Mouse (Mus musculus) kidney, adult 9 months (tissue): ENCODE measurements at regions not wholly inside any gene's neighbourhood (a gene's known extent, or its start where the extent isn't known, plus 50 kb on each side); places are given as distances from the start of the nearest gene placed in this dataset.
"Not testable (repeated sequence)": the region's sequence is repeated elsewhere in the genome, so short reads cannot be mapped to it uniquely, and the experiment has no call there.

ENCODE experiments used
- DNase-seq: peaks from one replicate; pipeline ENCODE4 v3.0.0; 2022

DNA sequence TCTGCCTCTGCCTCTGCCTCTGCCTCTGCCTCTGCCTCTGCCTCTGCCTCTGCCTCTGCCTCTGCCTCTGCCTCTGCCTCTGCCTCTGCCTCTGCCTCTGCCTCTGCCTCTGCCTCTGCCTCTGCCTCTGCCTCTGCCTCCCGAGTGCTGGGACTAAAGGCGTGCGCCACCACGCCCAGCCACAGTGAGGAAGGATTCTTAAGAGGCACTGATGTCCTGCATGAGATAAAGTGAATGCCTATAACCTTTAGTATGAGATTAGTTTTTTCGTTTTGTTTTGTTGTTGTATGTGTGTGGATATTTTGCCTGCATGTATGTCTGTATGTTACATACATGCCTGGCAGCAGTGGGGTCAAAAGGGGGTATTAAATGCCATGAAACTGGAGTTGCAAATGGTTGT is 63.2 kb downstream of the Hlx start:
- not testable (repeated sequence) for DNase-seq

- no peak for DNase-seq
Measured at GRCm38 (mm10) chr1:184668428-184668827, 64.0 kb downstream of the Hlx start.

GRCm38 (mm10) chr1:184668022-184668421 is 64.4 kb downstream of the Hlx start:
- no peak for DNase-seq

DNA sequence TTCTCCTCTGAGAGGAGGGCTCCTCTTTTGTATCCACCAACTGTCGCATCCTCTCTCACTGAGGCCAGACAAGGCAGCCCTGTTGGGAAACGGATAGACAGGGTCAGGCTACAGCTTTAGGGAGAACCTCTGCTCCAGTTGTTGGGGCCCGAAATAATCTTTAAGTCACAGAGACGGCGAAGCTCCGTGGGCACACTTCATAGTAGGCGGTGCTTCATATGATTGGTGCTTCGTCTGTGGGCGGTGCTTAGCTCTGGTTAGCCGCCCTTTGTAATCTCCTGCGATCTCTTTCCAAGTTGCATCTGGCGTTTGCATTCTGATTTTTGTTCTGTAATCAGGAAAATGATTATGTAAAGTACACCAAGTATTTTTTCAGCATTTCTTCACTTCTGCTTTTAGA is 67.2 kb downstream of the Hlx start:
- no peak for DNase-seq

DNA sequence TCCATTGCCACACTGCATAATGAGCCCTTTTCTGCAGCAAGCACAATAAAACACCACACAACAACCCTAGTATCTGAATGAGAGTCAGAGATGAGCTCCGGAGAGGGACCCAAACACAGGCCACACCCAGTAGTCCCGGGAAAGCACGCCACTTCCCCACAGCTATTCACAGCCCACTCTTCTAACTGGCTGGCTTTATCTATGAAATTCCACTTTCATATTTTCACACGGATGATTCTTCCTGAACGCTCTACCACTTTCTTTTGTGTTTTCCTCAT is 68.4 kb downstream of the Hlx start:
- no peak for DNase-seq

DNA sequence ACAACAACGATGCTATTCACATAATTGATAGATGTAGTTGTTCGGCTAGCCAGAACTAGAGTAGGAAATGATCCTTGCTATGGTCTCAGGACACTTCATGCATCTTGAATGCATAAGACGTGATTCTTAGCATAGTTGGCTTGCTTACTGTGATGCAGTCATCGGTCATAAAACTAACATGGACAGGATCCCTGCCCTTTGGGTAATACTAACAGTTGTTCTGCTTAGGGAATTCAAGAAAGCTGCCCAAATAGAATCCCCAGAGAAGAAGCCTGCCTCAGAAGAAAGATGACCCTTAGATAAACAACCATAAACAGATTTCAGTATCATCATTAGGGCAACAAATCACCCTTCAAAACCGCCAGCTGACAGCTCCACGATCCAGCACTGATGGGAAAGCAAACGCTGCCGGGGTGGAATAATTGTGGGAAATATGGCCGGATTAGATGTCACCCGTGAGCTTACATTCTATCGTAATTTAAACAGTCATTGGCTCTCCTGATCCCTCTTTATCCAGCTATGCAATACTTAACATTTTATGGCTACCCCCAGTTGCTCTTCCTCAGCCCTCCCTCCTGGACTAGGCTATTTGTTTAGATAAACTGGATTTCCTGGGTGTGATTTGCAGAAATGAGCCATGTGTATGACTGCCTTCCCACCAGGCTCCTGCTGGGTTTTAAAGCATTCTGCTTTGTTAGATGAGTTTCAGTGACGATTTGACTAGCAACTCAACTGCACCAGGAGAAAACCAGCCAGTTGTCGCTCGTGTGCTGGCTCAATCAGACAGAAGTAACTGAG is 68.9 kb downstream of the Hlx start:
- no peak for DNase-seq

DNA sequence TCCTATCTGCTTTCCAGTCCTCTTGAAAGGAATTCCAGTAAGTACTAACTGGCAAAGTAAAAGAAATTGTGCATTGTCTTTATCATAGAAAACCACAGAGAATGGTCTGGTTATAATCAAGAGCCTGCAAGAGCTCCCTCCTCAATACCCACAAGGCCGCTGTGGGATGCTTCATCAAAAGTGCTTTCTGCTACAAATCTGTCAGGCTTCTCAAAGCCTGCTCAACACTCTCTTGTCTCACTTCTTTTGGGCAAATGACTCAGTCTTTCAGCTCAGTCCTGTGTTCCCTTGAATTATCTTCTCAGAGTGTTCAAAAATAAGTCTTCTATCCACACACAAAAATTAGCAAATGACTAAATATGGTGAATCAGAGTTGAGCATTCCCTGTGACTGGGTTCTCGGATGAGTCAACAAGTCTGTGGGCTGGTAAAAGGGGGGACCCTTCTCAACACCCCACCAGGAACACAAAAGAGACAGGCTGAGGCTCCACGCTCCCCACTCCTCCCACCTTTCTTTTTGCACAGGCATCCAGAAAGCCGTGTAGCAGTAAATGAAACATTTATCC is 81.8 kb downstream of the Hlx start:
- DNase-seq = no peak

GRCm38 (mm10) chr1:184647920-184648540 is 84.4 kb downstream of the Hlx start:
- DNase-seq = no peak

- no peak for DNase-seq
Measured at GRCm38 (mm10) chr1:184644767-184645598, 87.4 kb downstream of the Hlx start.

- no peak for DNase-seq
Measured at GRCm38 (mm10) chr1:184630695-184631475, 101.5 kb downstream of the Hlx start.

DNA sequence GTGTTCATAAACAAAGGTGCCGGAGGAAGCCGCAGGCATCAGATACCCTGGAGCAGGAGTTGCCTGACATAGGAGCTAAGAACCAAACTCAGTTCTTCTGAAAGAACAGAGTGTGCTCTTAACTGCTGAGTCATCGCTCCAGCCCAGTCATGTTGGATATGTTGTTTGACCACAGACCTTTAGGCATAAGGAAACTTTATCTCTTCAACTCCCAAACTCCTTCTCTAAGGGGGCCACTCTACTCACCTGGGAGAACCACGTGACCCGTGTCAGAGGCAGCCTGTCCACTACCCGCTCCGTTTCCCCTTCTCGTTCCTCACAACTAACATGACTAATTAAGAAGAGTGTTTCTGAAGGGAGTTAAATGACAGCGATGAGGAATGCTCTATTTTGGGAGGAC is 103.2 kb downstream of the Hlx start:
- DNase-seq = no peak

DNA sequence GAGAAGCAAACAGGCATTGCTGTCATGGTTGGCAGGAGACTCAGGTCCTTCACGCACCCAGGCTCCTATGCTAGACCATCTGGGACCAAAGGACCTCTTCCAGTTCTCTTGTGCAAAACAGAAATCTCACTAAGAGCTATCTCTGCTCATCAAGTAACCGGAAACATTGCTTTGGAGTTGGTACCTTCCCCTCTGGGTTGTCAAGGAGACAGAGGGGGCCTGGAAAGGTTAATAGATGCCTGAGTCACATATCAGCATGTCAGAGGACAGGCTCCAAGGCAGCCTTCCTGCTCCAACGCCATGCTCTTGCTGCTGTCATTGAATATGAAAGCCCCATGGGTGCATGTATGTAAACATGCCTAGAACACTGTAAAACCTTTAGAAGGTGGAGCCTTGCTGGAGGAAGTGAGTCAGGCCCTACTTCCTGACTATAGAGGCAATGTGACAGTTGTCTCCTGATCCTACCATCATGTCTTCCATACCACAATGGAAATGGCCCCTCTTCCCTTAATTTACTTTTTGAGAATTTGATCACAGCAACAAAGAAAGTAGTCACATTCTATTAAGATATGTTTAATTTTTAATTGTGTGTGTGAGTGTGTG is 103.8 kb downstream of the Hlx start:
- no peak for DNase-seq

DNA sequence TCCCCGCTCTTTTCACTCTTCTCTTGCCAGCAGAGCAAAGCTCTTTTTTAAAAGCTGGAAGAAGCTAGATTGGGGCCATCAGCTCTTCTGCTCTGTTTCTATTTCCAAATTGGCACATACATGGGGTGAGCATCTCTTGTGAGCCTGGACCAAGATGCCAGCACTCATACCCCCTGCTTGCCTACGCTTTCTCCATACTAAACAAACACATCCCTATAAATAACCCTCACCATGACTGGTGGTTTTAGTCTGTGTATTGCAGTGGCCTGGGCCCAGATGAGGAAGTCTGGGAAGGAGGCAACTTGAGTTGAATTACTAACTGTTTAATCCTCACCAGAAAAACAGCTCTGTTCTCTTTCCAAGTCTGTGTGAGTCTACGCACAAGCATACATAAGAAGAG is 110.0 kb downstream of the Hlx start:
- DNase-seq = no peak

- DNase-seq = no peak
Measured at GRCm38 (mm10) chr1:184621950-184622349, 110.5 kb downstream of the Hlx start.

DNA sequence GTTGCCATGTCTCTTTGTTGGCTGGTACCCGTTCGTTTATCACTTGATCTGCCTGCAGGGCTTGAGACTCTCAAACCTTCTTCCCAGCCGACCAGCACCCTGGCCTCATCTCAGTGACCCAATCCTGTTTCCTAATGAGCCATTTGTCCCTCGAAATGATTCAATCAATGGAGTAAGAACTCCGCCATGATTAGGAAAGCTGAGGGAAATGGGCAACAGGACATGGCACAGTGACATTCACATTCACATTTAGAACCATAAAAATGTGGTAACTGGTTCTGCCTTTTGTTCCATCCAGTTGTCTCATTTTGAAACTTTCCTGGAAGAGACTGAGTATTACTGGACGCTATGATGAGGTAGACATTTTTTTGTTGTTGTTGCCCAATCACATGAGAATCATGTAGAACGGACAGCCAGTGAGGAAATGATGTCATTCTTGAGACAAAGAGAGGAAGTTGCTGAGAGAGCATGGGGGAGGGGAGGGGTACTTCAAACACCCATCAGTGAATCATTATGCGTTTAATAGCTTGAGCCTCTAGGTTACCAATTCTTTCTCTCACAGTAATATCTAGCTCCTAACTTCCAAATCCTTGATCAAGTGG is 114.5 kb downstream of the Hlx start:
- peak; percentile 11 for DNase-seq

- no peak for DNase-seq
Measured at GRCm38 (mm10) chr1:184615991-184616390, 116.4 kb downstream of the Hlx start.

DNA sequence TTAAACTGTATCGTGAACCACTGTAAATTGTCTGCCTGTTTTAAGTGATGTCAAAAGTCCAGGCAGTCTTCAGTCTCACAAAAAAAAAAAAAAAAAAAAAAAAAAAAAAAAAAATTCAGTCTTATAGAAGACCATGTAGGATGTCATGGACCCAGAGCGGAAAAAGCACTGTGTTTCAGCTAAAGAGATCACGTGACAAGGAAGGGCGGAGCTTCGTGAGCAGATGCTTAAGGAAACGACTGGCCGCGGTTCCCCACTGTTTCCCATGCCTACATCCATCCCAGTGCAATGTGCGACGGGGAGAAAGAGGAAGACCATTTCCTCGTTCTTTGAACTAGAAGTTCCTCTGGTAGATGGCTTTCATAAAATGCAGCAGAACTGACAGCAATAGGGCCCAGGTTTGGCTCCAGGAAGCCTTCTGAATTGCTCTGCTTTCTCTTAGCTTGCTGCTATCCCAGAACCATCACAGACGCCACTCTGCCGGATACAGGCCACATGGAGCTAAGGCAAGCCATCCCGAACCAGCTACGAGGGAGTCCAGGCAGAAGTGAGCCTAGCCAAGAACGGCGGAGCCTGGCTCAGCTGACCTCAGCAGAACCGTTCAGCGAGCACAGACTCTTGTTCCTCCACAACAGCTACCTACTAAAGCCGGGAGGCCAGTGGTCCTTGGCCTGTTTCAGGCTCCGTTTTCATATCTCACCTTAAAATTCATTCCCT is 117.6 kb downstream of the Hlx start:
- DNase-seq = no peak

DNA sequence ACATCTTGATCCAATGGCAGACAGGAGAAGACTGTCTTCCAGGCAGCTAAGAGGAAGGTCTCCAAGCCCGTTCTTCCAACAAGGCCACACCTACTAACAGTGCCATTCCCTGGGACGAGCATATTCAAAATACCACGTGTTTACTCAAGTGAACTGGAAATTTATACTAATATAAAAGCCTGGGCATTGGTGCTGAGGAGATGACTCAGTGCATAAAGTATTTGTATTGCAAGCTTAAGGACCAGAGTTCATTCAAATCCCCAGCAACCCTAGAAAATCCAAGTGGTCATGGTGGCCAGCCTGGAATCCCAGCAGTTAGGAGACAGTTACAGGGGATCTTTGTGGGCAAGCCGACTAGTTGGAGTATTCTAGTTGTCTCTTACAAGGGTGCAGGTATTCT is 119.5 kb downstream of the Hlx start:
- DNase-seq = no peak

DNA sequence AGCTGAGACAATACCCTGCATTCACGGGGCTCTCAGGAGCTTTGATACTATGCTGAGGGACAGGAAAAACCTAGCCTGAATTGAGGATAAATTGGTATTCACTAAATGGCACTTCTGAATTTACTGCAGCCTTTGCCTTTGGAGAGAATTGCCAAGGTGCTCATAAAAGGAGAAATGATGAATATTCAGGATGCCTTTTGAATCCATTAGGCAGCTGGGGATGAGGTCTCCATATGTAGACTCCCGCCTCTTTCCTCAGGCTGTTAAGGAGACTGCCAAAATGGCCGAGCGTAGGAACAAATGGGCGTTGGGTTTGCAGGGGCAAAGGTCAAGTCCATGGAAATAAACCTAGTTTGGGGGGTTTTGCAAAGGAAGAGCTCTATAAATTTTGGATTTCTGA is 123.5 kb downstream of the Hlx start:
- no peak for DNase-seq

DNA sequence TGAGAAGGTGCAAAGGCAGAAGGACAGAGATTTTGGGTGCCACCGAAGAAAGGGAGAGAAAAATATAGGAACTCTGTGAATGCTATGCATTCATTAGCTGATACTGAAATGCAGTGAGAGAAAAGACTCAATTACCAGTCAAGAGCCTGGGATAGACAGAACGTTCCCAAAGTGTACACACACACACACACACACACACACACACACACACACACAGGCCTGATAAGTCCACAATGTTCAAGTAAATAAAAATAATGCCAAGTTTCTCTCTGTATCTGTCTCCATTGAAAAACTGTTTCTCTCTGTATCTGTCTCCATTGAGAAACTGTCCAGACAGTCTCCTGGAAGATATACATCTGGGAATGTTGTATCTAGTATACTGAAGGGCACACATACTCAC is 124.1 kb downstream of the Hlx start:
- no peak for DNase-seq

GRCm38 (mm10) chr1:184606541-184606940 is 125.9 kb downstream of the Hlx start:
- DNase-seq = no peak
